Mouse (Mus musculus): ENCODE data around the gene 2310022A10Rik. TPM values are rescaled to one million over a fixed set of nuclear protein-coding genes. Genes with fewer than 3 reads are reported as not detected.

2310022A10Rik gene
- polyA plus RNA-seq (2014; fragmentation: Nextera tagmentation; extraction: Ambion mirVana): 31.0 TPM in 2 replicates

- peak; percentile 99 for ATAC-seq (ENCODE audit: insufficient number of reproducible peaks, insufficient read depth, low FRiP score, low read depth)
- under 1% methylated on average over 41 of the region's 41 CpGs for WGBS
Observed at GRCm38 (mm10) chr7:27552931-27553513, at the start of gene 2310022A10Rik, which contains the start of gene Pld3. Gene 2310022A10Rik (plus strand): TSS chr7:27553233. Gene Pld3 (minus strand): TSS chr7:27553218.

GRCm38 (mm10) chr7:27506765-27507370, 46.2 kb upstream of the 2310022A10Rik start:
- H3K36me3 ChIP-seq (ENCODE audit: control insufficient read depth, insufficient read depth, low read length): no peaks in the 10 kb centered on the region
- peaks cover 10 to 21% of the 10 kb centered on the region in 2 experiments for H3K4me1 ChIP-seq (ENCODE audit: control insufficient read depth in 2 of 2, insufficient read depth in 2 of 2, low read length in 2 of 2)
- peak overlapping the region; percentile 28 to 99 for H3K27ac ChIP-seq (replicated peaks in 1 of 2; ENCODE audit: control insufficient read depth in 1 of 2, insufficient read depth in 1 of 2, low read depth in 2 of 2, low read length in 2 of 2)
- peak overlapping the region in 1 of 2 experiments; percentile 69; a peak in 2 of 4 replicates for H3K4me3 ChIP-seq (ENCODE audit: control insufficient read depth in 1 of 2, insufficient read depth in 1 of 2, low read depth in 1 of 2, low read length in 2 of 2)
- H3K9ac ChIP-seq (ENCODE audit: low read length): peak overlapping the region; percentile 85; the same call in 1 of the 2 replicates
- H3K9me3 ChIP-seq (ENCODE audit: control insufficient read depth, low read length): no peaks in the 10 kb centered on the region
- no peak for ATAC-seq (ENCODE audit: insufficient number of reproducible peaks, insufficient read depth, low FRiP score, low read depth)
- no peaks in the 10 kb centered on the region for H3K27me3 ChIP-seq (ENCODE audit: control insufficient read depth, insufficient read depth, low read length)
- WGBS: 40% methylated on average over 9 of the region's 9 CpGs
- H3K4me2 ChIP-seq (ENCODE audit: low read length): peak overlapping the region; percentile 75

More at GRCm38 (mm10) chr7:27552931-27553513, at the start of gene 2310022A10Rik, which contains the start of gene Pld3:
- Histone ChIP-seq H3K36me3 (ENCODE audit: control insufficient read depth, insufficient read depth, low read length) (peaks cover 13% of the 10 kb centered on the region), H3K4me2 (ENCODE audit: low read length) (peak within 1 kb of the TSS; percentile 84), H3K4me3 (ENCODE audit: control insufficient read depth in 1 of 2, insufficient read depth in 1 of 2, low read depth in 1 of 2, low read length in 2 of 2) (peak within 1 kb of the TSS; percentile 65 to 70), H3K27me3 (ENCODE audit: control insufficient read depth, insufficient read depth, low read length) (no peaks in the 10 kb centered on the region), H3K9me3 (ENCODE audit: control insufficient read depth, low read length) (no peaks in the 10 kb centered on the region), H3K4me1 (ENCODE audit: control insufficient read depth in 2 of 2, insufficient read depth in 2 of 2, low read length in 2 of 2) (peaks cover 4 to 15% of the 10 kb centered on the region in 2 experiments; a peak in 3 of 4 replicates), H3K27ac (replicated peaks in 1 of 2; ENCODE audit: control insufficient read depth in 1 of 2, insufficient read depth in 1 of 2, low read depth in 2 of 2, low read length in 2 of 2) (0 out of 4 replicates have a peak within 1 kb of the TSS, but pooled peaks of 1 of the 2 experiments have one; percentile 6), H3K9ac (ENCODE audit: low read length) (peak within 1 kb of the TSS; percentile 82)

- WGBS: under 1% methylated on average over 54 of the region's 54 CpGs
- peak overlapping the region; percentile 85 for H3K9ac ChIP-seq (ENCODE audit: low read length)
Observed at GRCm38 (mm10) chr7:27507711-27508647, 45.1 kb upstream of the 2310022A10Rik start.

GRCm38 (mm10) chr7:27508648-27509005, 44.4 kb upstream of the 2310022A10Rik start:
- Histone ChIP-seq H3K27ac (replicated peaks in 1 of 2; ENCODE audit: control insufficient read depth in 1 of 2, insufficient read depth in 1 of 2, low read depth in 2 of 2, low read length in 2 of 2) (peak overlapping the region; percentile 28 to 99; a peak in 3 of 4 replicates), H3K4me3 (ENCODE audit: control insufficient read depth in 1 of 2, insufficient read depth in 1 of 2, low read depth in 1 of 2, low read length in 2 of 2) (peak overlapping the region; percentile 69 to 78; a peak in 3 of 4 replicates), H3K9me3 (ENCODE audit: control insufficient read depth, low read length) (no peaks in the 10 kb centered on the region), H3K27me3 (ENCODE audit: control insufficient read depth, insufficient read depth, low read length) (no peaks in the 10 kb centered on the region), H3K36me3 (ENCODE audit: control insufficient read depth, insufficient read depth, low read length) (no peaks in the 10 kb centered on the region), H3K9ac (ENCODE audit: low read length) (peak overlapping the region; percentile 85), H3K4me1 (ENCODE audit: control insufficient read depth in 2 of 2, insufficient read depth in 2 of 2, low read length in 2 of 2) (peaks cover 10 to 20% of the 10 kb centered on the region in 2 experiments), H3K4me2 (ENCODE audit: low read length) (peak overlapping the region; percentile 75)
- WGBS: 18% methylated on average over 6 of the region's 6 CpGs
- no peak for ATAC-seq (ENCODE audit: insufficient number of reproducible peaks, insufficient read depth, low FRiP score, low read depth)

More at GRCm38 (mm10) chr7:27507711-27508647, 45.1 kb upstream of the 2310022A10Rik start:
- Histone ChIP-seq H3K27ac (replicated peaks in 1 of 2; ENCODE audit: control insufficient read depth in 1 of 2, insufficient read depth in 1 of 2, low read depth in 2 of 2, low read length in 2 of 2) (peak overlapping the region; percentile 99), H3K4me1 (ENCODE audit: control insufficient read depth in 2 of 2, insufficient read depth in 2 of 2, low read length in 2 of 2) (peaks cover 10 to 20% of the 10 kb centered on the region in 2 experiments), H3K36me3 (ENCODE audit: control insufficient read depth, insufficient read depth, low read length) (no peaks in the 10 kb centered on the region), H3K9me3 (ENCODE audit: control insufficient read depth, low read length) (no peaks in the 10 kb centered on the region), H3K4me3 (ENCODE audit: control insufficient read depth in 1 of 2, insufficient read depth in 1 of 2, low read depth in 1 of 2, low read length in 2 of 2) (peak overlapping the region; percentile 69 to 78), H3K27me3 (ENCODE audit: control insufficient read depth, insufficient read depth, low read length) (no peaks in the 10 kb centered on the region), H3K4me2 (ENCODE audit: low read length) (peak overlapping the region; percentile 75)
- ATAC-seq (ENCODE audit: insufficient number of reproducible peaks, insufficient read depth, low FRiP score, low read depth): peak; percentile 91

GRCm38 (mm10) chr7:27510809-27511208, 42.2 kb upstream of the 2310022A10Rik start:
- Histone ChIP-seq H3K27ac (replicated peaks in 1 of 2; ENCODE audit: control insufficient read depth in 1 of 2, insufficient read depth in 1 of 2, low read depth in 2 of 2, low read length in 2 of 2) (no peak overlapping the region), H3K4me1 (ENCODE audit: control insufficient read depth in 2 of 2, insufficient read depth in 2 of 2, low read length in 2 of 2) (peaks cover 10 to 20% of the 10 kb centered on the region in 2 experiments), H3K9me3 (ENCODE audit: control insufficient read depth, low read length) (no peaks in the 10 kb centered on the region), H3K36me3 (ENCODE audit: control insufficient read depth, insufficient read depth, low read length) (no peaks in the 10 kb centered on the region), H3K4me3 (ENCODE audit: control insufficient read depth in 1 of 2, insufficient read depth in 1 of 2, low read depth in 1 of 2, low read length in 2 of 2) (no peak overlapping the region), H3K4me2 (ENCODE audit: low read length) (no peak overlapping the region), H3K9ac (ENCODE audit: low read length) (no peak overlapping the region), H3K27me3 (ENCODE audit: control insufficient read depth, insufficient read depth, low read length) (no peaks in the 10 kb centered on the region)
- 83% methylated on average over 2 of the region's 2 CpGs for WGBS
- ATAC-seq (ENCODE audit: insufficient number of reproducible peaks, insufficient read depth, low FRiP score, low read depth): no peak

GRCm38 (mm10) chr7:27514961-27515360, 38.1 kb upstream of the 2310022A10Rik start:
- ATAC-seq (ENCODE audit: insufficient number of reproducible peaks, insufficient read depth, low FRiP score, low read depth): no peak
- no peak overlapping the region for H3K9ac ChIP-seq (ENCODE audit: low read length)
- H3K4me1 ChIP-seq (ENCODE audit: control insufficient read depth in 2 of 2, insufficient read depth in 2 of 2, low read length in 2 of 2): no peaks in the 10 kb centered on the region
- H3K4me2 ChIP-seq (ENCODE audit: low read length): no peak overlapping the region
- 0 out of 2 replicates have a peak, but pooled peaks cover 4% of the 10 kb centered on the region for H3K9me3 ChIP-seq (ENCODE audit: control insufficient read depth, low read length)
- no peak overlapping the region for H3K27ac ChIP-seq (replicated peaks in 1 of 2; ENCODE audit: control insufficient read depth in 1 of 2, insufficient read depth in 1 of 2, low read depth in 2 of 2, low read length in 2 of 2)
- H3K36me3 ChIP-seq (ENCODE audit: control insufficient read depth, insufficient read depth, low read length): peaks cover 5% of the 10 kb centered on the region; the same call in 1 of the 2 replicates
- H3K27me3 ChIP-seq (ENCODE audit: control insufficient read depth, insufficient read depth, low read length): no peaks in the 10 kb centered on the region
- no peak overlapping the region for H3K4me3 ChIP-seq (ENCODE audit: control insufficient read depth in 1 of 2, insufficient read depth in 1 of 2, low read depth in 1 of 2, low read length in 2 of 2)
- WGBS: 67% methylated on average over 9 of the region's 9 CpGs

GRCm38 (mm10) chr7:27518314-27518713, 34.7 kb upstream of the 2310022A10Rik start:
- Histone ChIP-seq H3K4me3 (ENCODE audit: control insufficient read depth in 1 of 2, insufficient read depth in 1 of 2, low read depth in 1 of 2, low read length in 2 of 2) (no peak overlapping the region), H3K4me1 (ENCODE audit: control insufficient read depth in 2 of 2, insufficient read depth in 2 of 2, low read length in 2 of 2) (no peaks in the 10 kb centered on the region)
- 87% methylated on average over 9 of the region's 9 CpGs for WGBS

More at GRCm38 (mm10) chr7:27518314-27518713, 34.7 kb upstream of the 2310022A10Rik start:
- Histone ChIP-seq H3K9ac (ENCODE audit: low read length) (no peak overlapping the region), H3K36me3 (ENCODE audit: control insufficient read depth, insufficient read depth, low read length) (peaks cover 5% of the 10 kb centered on the region; the same call in 1 of the 2 replicates), H3K27ac (replicated peaks in 1 of 2; ENCODE audit: control insufficient read depth in 1 of 2, insufficient read depth in 1 of 2, low read depth in 2 of 2, low read length in 2 of 2) (no peak overlapping the region), H3K9me3 (ENCODE audit: control insufficient read depth, low read length) (0 out of 2 replicates have a peak, but pooled peaks cover 4% of the 10 kb centered on the region), H3K4me2 (ENCODE audit: low read length) (no peak overlapping the region), H3K27me3 (ENCODE audit: control insufficient read depth, insufficient read depth, low read length) (no peaks in the 10 kb centered on the region)
- no peak for ATAC-seq (ENCODE audit: insufficient number of reproducible peaks, insufficient read depth, low FRiP score, low read depth)
